ENCODE assay signal across 8 mouse cellular contexts in the genomic region with DNA sequence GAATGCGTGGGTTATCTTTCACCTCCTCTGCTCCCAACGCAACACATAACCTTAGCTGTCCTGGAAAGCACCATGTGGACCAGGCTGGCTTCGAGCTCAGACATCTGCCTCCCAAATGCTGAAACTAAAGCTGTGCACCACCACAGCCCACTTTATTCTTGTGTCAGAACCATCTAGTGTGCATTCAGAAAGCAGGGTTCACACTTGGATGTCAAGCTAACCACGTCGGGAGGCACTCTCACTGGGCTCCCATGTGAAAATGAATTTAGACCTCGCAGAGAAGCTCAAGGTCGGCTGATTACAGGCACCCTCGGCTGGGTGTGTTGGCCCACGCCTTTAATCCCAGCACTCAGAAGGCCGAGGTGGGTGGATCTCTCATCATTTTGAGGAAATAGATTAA. TPM values are rescaled to one million over a fixed set of nuclear protein-coding genes. Genes with fewer than 3 reads are reported as not detected.
DNase-seq lines count a peak whose midpoint lies in the region; ATAC-seq and TF ChIP-seq lines count a peak whose summit lies in the region.

No protein-coding gene starts in this region.

- H3K27me3 ChIP-seq in heart, embryonic 12.5 days (replicated peaks) = peaks cover 10% of the 10 kb centered on the region
- peaks cover 7% of the 10 kb centered on the region for H3K27me3 ChIP-seq in G1E (ENCODE audit: insufficient read depth, low read length)
- H3K27me3 ChIP-seq in heart, embryonic 15.5 days = no peaks in the 10 kb centered on the region
- H3K27me3 ChIP-seq in liver, postnatal 0 days (ENCODE audit: insufficient read depth, low read length) = no peaks in the 10 kb centered on the region

- no peaks in the 10 kb centered on the region for H3K9me3 ChIP-seq in heart, embryonic 12.5 days (replicated peaks)
- no peaks in the 10 kb centered on the region for H3K9me3 ChIP-seq in G1E (replicated peaks)
- H3K9me3 ChIP-seq in heart, embryonic 15.5 days (replicated peaks) = no peaks in the 10 kb centered on the region
- no peaks in the 10 kb centered on the region for H3K9me3 ChIP-seq in liver, postnatal 0 days (ENCODE audit: low read length)

- H3K9ac ChIP-seq in heart, embryonic 12.5 days = peak overlapping the region; percentile 100
- H3K9ac ChIP-seq in heart, embryonic 15.5 days = peak overlapping the region; percentile 83
- peak overlapping the region; percentile 78 for H3K9ac ChIP-seq in liver, postnatal 0 days (replicated peaks)

- 6% methylated on average over 10 of the region's 10 CpGs for WGBS in heart, embryonic 12.5 days
- 4% methylated on average over 10 of the region's 10 CpGs for WGBS in heart, embryonic 15.5 days
- WGBS in liver, postnatal 0 days (ENCODE audit: insufficient replicate concordance) = 6% methylated on average over 10 of the region's 10 CpGs

- TF ChIP-seq CTCF in G1E (IDR thresholded peaks at IDR 0.05; ENCODE audit: low read depth, low read length) = no peak
- no peak for TF ChIP-seq CTCF in liver, postnatal 0 days (IDR thresholded peaks at IDR 0.05; ENCODE audit: low read depth)

- ATAC-seq in heart, embryonic 12.5 days (ENCODE audit: insufficient number of reproducible peaks, low FRiP score) = no peak
- ATAC-seq in G1E (ENCODE audit: extremely low read depth, insufficient number of reproducible peaks, low FRiP score, poor library complexity, severe bottlenecking) = no peak
- ATAC-seq in heart, embryonic 15.5 days (replicated peaks; ENCODE audit: insufficient number of reproducible peaks, insufficient read depth, low FRiP score, low read depth) = no peak
- ATAC-seq in liver, postnatal 0 days = no peak

- peak overlapping the region; percentile 98 for H3K4me3 ChIP-seq in heart, embryonic 12.5 days
- peak overlapping the region; percentile 91 for H3K4me3 ChIP-seq in G1E (ENCODE audit: low read depth, low read length)
- peak overlapping the region; percentile 77 for H3K4me3 ChIP-seq in heart, embryonic 15.5 days
- peak overlapping the region; percentile 78 for H3K4me3 ChIP-seq in liver, postnatal 0 days (ENCODE audit: low read depth, low read length)

- DNase-seq in heart, postnatal 25 days (ENCODE audit: low spot score) = no peak
- no peak for DNase-seq in G1E (ENCODE audit: low spot score)
- no peak for DNase-seq in liver, postnatal 0 days
- no peak for DNase-seq in retina, embryonic 14.5 days (ENCODE audit: low spot score)
- no peak for DNase-seq in urinary bladder, adult 18-20 months (ENCODE audit: low spot score in 2 of 2)
- DNase-seq in thymus, postnatal 36 days = no peak

- H3K4me1 ChIP-seq in heart, embryonic 12.5 days (replicated peaks) = peaks cover 27% of the 10 kb centered on the region
- peaks cover 49% of the 10 kb centered on the region for H3K4me1 ChIP-seq in G1E (ENCODE audit: insufficient read depth, low read depth, low read length)
- H3K4me1 ChIP-seq in heart, embryonic 15.5 days (replicated peaks) = peaks cover 31% of the 10 kb centered on the region
- peaks cover 28% of the 10 kb centered on the region for H3K4me1 ChIP-seq in liver, postnatal 0 days (ENCODE audit: insufficient read depth)

- peaks cover 50% of the 10 kb centered on the region for H3K36me3 ChIP-seq in heart, embryonic 12.5 days
- H3K36me3 ChIP-seq in G1E (replicated peaks) = peaks cover 58% of the 10 kb centered on the region
- H3K36me3 ChIP-seq in heart, embryonic 15.5 days = peaks cover 41% of the 10 kb centered on the region
- H3K36me3 ChIP-seq in liver, postnatal 0 days (replicated peaks; ENCODE audit: insufficient read depth, low read length) = peaks cover 37% of the 10 kb centered on the region

- H3K27ac ChIP-seq in heart, embryonic 12.5 days (ENCODE audit: poor library complexity, severe bottlenecking) = 0 out of 2 replicates have a peak overlapping the region, but pooled peaks have one; percentile 92
- H3K27ac ChIP-seq in heart, embryonic 15.5 days = no peak overlapping the region
- peak overlapping the region; percentile 87 for H3K27ac ChIP-seq in liver, postnatal 0 days (ENCODE audit: low read depth)

- no peak for TF ChIP-seq EP300 in liver, postnatal 0 days (IDR thresholded peaks at IDR 0.05; ENCODE audit: low read depth)

- intact Hi-C loops in heart, postnatal 25 days (cut with DNase I) = loop anchor here (10.0 kb wide), 4 partner anchors 221 to 479 kb away; a partner anchor contains a TSS

- H3K4me2 ChIP-seq in heart, embryonic 12.5 days = peak overlapping the region; percentile 83
- peak overlapping the region; percentile 76 for H3K4me2 ChIP-seq in heart, embryonic 15.5 days
- H3K4me2 ChIP-seq in liver, postnatal 0 days (ENCODE audit: low read depth, low read length) = peak overlapping the region; percentile 90

RNA-seq across cellular contexts. Expression of a gene that starts 1.2 kb away (rescaled TPM):
- polyA plus RNA-seq in heart, embryonic 12.5 days (2016; fragmentation: Nextera tagmentation; extraction: Ambion mirVana) = 862 and 873 TPM in 2 replicates
- total RNA-seq in heart, postnatal 25 days (2021) = 100 to 1,000 TPM; 798 to 858 TPM
- total RNA-seq in G1E (2014; fragmentation: Nextera tagmentation) (1,073 and 1,187 TPM in 2 replicates), G1E (2017) (3,077 and 3,504 TPM in 2 replicates)
- polyA plus RNA-seq in G1E (2012) = 210 and 249 TPM in 2 replicates
- 766 and 842 TPM in 2 replicates for polyA plus RNA-seq in heart, embryonic 15.5 days (2015; fragmentation: Nextera tagmentation; extraction: Ambion mirVana)
- polyA plus RNA-seq in liver, postnatal 0 days (2015; fragmentation: Nextera tagmentation; extraction: Ambion mirVana) = 684 and 710 TPM in 2 replicates
